28 mouse cellular contexts compared by ENCODE assay signal in the genomic region with DNA sequence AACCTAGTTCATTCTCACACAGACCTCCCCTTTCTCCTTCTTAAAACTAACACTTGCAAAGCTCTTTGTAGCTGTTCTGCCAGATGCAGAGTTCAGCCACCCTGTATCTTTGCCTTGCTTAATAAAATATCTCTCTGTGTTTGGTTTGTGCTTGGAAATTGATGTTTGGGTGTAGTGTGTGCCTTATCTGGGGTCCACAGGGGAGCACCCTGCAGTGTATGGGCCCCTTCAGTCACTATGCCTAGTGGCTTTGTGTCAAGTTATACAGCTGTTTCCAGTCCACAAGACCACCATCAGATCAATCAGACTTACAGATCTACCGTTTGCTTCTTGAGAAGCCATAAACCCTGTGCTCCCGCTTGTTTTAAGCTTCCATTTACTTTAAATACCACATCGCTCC. TPM values are rescaled to one million over a fixed set of nuclear protein-coding genes. Genes with fewer than 3 reads are reported as not detected.
DNase-seq lines count a peak whose midpoint lies in the region; ATAC-seq and TF ChIP-seq lines count a peak whose summit lies in the region.
"Had no signal": no experiment of that assay in that cellular context is flagged by ENCODE, and none has a peak within 500 bp of the region (broad histone marks: within the 10 kb centered on the region; RNA-seq: fewer than 3 reads in every experiment).

No protein-coding gene starts in this region.

- no peak for TF ChIP-seq CTCF in stomach, postnatal 0 days (IDR thresholded peaks at IDR 0.05; ENCODE audit: low read depth)

- 74% methylated on average over 3 of the region's 3 CpGs for WGBS in lung, embryonic 16.5 days
- WGBS in liver, embryonic 11.5 days: 64% methylated on average over 3 of the region's 3 CpGs
- 41% methylated on average over 3 of the region's 3 CpGs for WGBS in liver, embryonic 15.5 days (ENCODE audit: insufficient replicate concordance)
- WGBS in stomach, postnatal 0 days: 66% methylated on average over 3 of the region's 3 CpGs
- WGBS in forebrain, embryonic 13.5 days: 95% methylated on average over 3 of the region's 3 CpGs

- no peak for ATAC-seq in lung, embryonic 16.5 days (ENCODE audit: low read depth)
- ATAC-seq in liver, embryonic 11.5 days (replicated peaks; ENCODE audit: low FRiP score): peak; percentile 94
- peak; percentile 82 for ATAC-seq in liver, embryonic 15.5 days (ENCODE audit: insufficient read depth)
- no peak for ATAC-seq in stomach, postnatal 0 days (ENCODE audit: low FRiP score, low TSS enrichment)
- ATAC-seq in forebrain, embryonic 13.5 days: no peak
- ATAC-seq: inflammation-experienced regulatory T-cells, adult 6 months had no signal

- no peaks in the 10 kb centered on the region for H3K9me3 ChIP-seq in lung, embryonic 16.5 days (ENCODE audit: control insufficient read depth, low read length)
- no peaks in the 10 kb centered on the region for H3K9me3 ChIP-seq in liver, embryonic 11.5 days (ENCODE audit: control insufficient read depth, low read length)
- no peaks in the 10 kb centered on the region for H3K9me3 ChIP-seq in liver, embryonic 15.5 days (replicated peaks)
- H3K9me3 ChIP-seq in stomach, postnatal 0 days (ENCODE audit: control insufficient read depth, low read length): no peaks in the 10 kb centered on the region
- H3K9me3 ChIP-seq in forebrain, embryonic 13.5 days (replicated peaks): no peaks in the 10 kb centered on the region; the same call in 1 of the 2 replicates
- H3K9me3 ChIP-seq: embryonic facial prominence, embryonic 13.5 days; forebrain, embryonic 12.5 days; heart, embryonic 12.5 days; hindbrain, embryonic 15.5 days; midbrain, embryonic 12.5 days; neural tube, embryonic 12.5 days had no signal

- no peak overlapping the region for H3K4me3 ChIP-seq in lung, embryonic 16.5 days (ENCODE audit: low read length)
- no peak overlapping the region for H3K4me3 ChIP-seq in liver, embryonic 11.5 days (ENCODE audit: low read depth, low read length)
- H3K4me3 ChIP-seq in liver, embryonic 15.5 days (replicated peaks): no peak overlapping the region
- H3K4me3 ChIP-seq in stomach, postnatal 0 days (ENCODE audit: low read depth, low read length): no peak overlapping the region
- no peak overlapping the region for H3K4me3 ChIP-seq in forebrain, embryonic 13.5 days
- H3K4me3 ChIP-seq: embryonic facial prominence, embryonic 13.5 days; erythroblast, embryonic 14.5 days; forebrain, embryonic 12.5 days; heart, embryonic 12.5 days; hindbrain, embryonic 15.5 days; layer of hippocampus, adult 2 months; left cerebral cortex, adult 2 months; limb, embryonic 12.5 days; midbrain, embryonic 12.5 days; myocyte; neural tube, embryonic 12.5 days had no signal

- no peak overlapping the region for H3K4me2 ChIP-seq in lung, embryonic 16.5 days (ENCODE audit: low read depth, low read length)
- H3K4me2 ChIP-seq in liver, embryonic 11.5 days: peak overlapping the region; percentile 33; the same call in 1 of the 2 replicates
- H3K4me2 ChIP-seq in liver, embryonic 15.5 days: peak overlapping the region; percentile 42
- H3K4me2 ChIP-seq in stomach, postnatal 0 days (replicated peaks; ENCODE audit: low read depth): no peak overlapping the region
- H3K4me2 ChIP-seq in forebrain, embryonic 13.5 days: no peak overlapping the region
- H3K4me2 ChIP-seq: embryonic facial prominence, embryonic 13.5 days; forebrain, embryonic 12.5 days; heart, embryonic 12.5 days; hindbrain, embryonic 15.5 days; limb, embryonic 12.5 days; midbrain, embryonic 12.5 days; neural tube, embryonic 12.5 days had no signal

- H3K36me3 ChIP-seq in lung, embryonic 16.5 days (ENCODE audit: control insufficient read depth, insufficient read depth, low read length): no peaks in the 10 kb centered on the region
- no peaks in the 10 kb centered on the region for H3K36me3 ChIP-seq in liver, embryonic 11.5 days (ENCODE audit: control insufficient read depth, insufficient read depth, low read length)
- H3K36me3 ChIP-seq in liver, embryonic 15.5 days (replicated peaks): no peaks in the 10 kb centered on the region
- no peaks in the 10 kb centered on the region for H3K36me3 ChIP-seq in stomach, postnatal 0 days (ENCODE audit: control insufficient read depth, insufficient read depth, low read length)
- H3K36me3 ChIP-seq in forebrain, embryonic 13.5 days (ENCODE audit: poor library complexity, severe bottlenecking): no peaks in the 10 kb centered on the region
- H3K36me3 ChIP-seq: embryonic facial prominence, embryonic 13.5 days; forebrain, embryonic 12.5 days; heart, embryonic 12.5 days; hindbrain, embryonic 15.5 days; limb, embryonic 12.5 days; midbrain, embryonic 12.5 days; neural tube, embryonic 12.5 days had no signal

- no peak overlapping the region for H3K9ac ChIP-seq in lung, embryonic 16.5 days (ENCODE audit: low read length)
- H3K9ac ChIP-seq in liver, embryonic 11.5 days (ENCODE audit: low read depth, low read length): no peak overlapping the region
- no peak overlapping the region for H3K9ac ChIP-seq in liver, embryonic 15.5 days
- no peak overlapping the region for H3K9ac ChIP-seq in stomach, postnatal 0 days (ENCODE audit: low read length)
- no peak overlapping the region for H3K9ac ChIP-seq in forebrain, embryonic 13.5 days
- H3K9ac ChIP-seq: embryonic facial prominence, embryonic 13.5 days; forebrain, embryonic 12.5 days; heart, embryonic 12.5 days; hindbrain, embryonic 15.5 days; limb, embryonic 12.5 days; midbrain, embryonic 12.5 days; neural tube, embryonic 12.5 days had no signal

- peaks cover 4% of the 10 kb centered on the region for H3K4me1 ChIP-seq in lung, embryonic 16.5 days (replicated peaks; ENCODE audit: control insufficient read depth, insufficient read depth, low read length)
- peaks cover 14% of the 10 kb centered on the region for H3K4me1 ChIP-seq in liver, embryonic 11.5 days (replicated peaks; ENCODE audit: control insufficient read depth, insufficient read depth, low read length)
- H3K4me1 ChIP-seq in liver, embryonic 15.5 days (replicated peaks): peaks cover 30% of the 10 kb centered on the region
- H3K4me1 ChIP-seq in stomach, postnatal 0 days (replicated peaks; ENCODE audit: control insufficient read depth, insufficient read depth): no peaks in the 10 kb centered on the region
- 0 out of 2 replicates have a peak, but pooled peaks cover 6% of the 10 kb centered on the region for H3K4me1 ChIP-seq in forebrain, embryonic 13.5 days

- DNase-seq in lung, postnatal 36 days: no peak
- DNase-seq in liver, embryonic 11.5 days (ENCODE audit: low spot score): no peak
- DNase-seq in stomach, postnatal 0 days (ENCODE audit: low spot score): no peak
- DNase-seq in testis, postnatal 10 days (ENCODE audit: low spot score): no peak
- DNase-seq: adrenal gland, postnatal 25 days; B cell, adult 2 months; cerebellum, adult 18-20 months; cerebellum, postnatal 10 days; gastrocnemius, postnatal 14 days; heart, adult 18-20 months; right cerebral cortex, adult 18-20 months; spleen, adult 18-20 months; thymus, postnatal 4 days had no signal

- H3K27me3 ChIP-seq in lung, embryonic 16.5 days (ENCODE audit: control insufficient read depth, insufficient read depth, low read depth, low read length): no peaks in the 10 kb centered on the region
- no peaks in the 10 kb centered on the region for H3K27me3 ChIP-seq in liver, embryonic 11.5 days (replicated peaks; ENCODE audit: control insufficient read depth, insufficient read depth, low read length)
- no peaks in the 10 kb centered on the region for H3K27me3 ChIP-seq in liver, embryonic 15.5 days
- no peaks in the 10 kb centered on the region for H3K27me3 ChIP-seq in stomach, postnatal 0 days (ENCODE audit: control insufficient read depth, insufficient read depth, low read length)
- H3K27me3 ChIP-seq in forebrain, embryonic 13.5 days: no peaks in the 10 kb centered on the region
- H3K27me3 ChIP-seq: embryonic facial prominence, embryonic 13.5 days; forebrain, embryonic 12.5 days; heart, embryonic 12.5 days; hindbrain, embryonic 15.5 days; limb, embryonic 12.5 days; midbrain, embryonic 12.5 days; neural tube, embryonic 12.5 days had no signal

- peak overlapping the region; percentile 87 for H3K27ac ChIP-seq in lung, embryonic 16.5 days (ENCODE audit: low read length)
- peak overlapping the region; percentile 20 for H3K27ac ChIP-seq in liver, embryonic 11.5 days (ENCODE audit: low read depth, low read length)
- peak overlapping the region; percentile 51 for H3K27ac ChIP-seq in liver, embryonic 15.5 days (replicated peaks)
- H3K27ac ChIP-seq in stomach, postnatal 0 days (replicated peaks): peak overlapping the region; percentile 31; the same call in 1 of the 2 replicates
- no peak overlapping the region for H3K27ac ChIP-seq in forebrain, embryonic 13.5 days
- H3K27ac ChIP-seq: embryonic facial prominence, embryonic 13.5 days; forebrain, embryonic 12.5 days; hindbrain, embryonic 15.5 days; layer of hippocampus, adult 2 months; left cerebral cortex, adult 2 months; limb, embryonic 12.5 days; midbrain, embryonic 12.5 days; neural tube, embryonic 12.5 days had no signal

- TF ChIP-seq EP300 in stomach, postnatal 0 days (optimal IDR thresholded peaks at IDR 0.05): no peak

RNA-seq across cellular contexts. Expression of gene 4930550C14Rik, which starts 7.3 kb away (rescaled TPM):
- polyA plus RNA-seq in lung, embryonic 16.5 days (2015; fragmentation: Nextera tagmentation; extraction: Ambion mirVana): 1.9 and 2.6 TPM in 2 replicates
- polyA plus RNA-seq in liver, embryonic 11.5 days (2014; fragmentation: Nextera tagmentation; extraction: Ambion mirVana): 0.85 and 1.0 TPM in 2 replicates
- 0.66 and 0.88 TPM in 2 replicates for polyA plus RNA-seq in liver, embryonic 15.5 days (2015; fragmentation: Nextera tagmentation; extraction: Ambion mirVana)
- polyA plus RNA-seq in stomach, postnatal 0 days (2015; fragmentation: Nextera tagmentation; extraction: Ambion mirVana): 0.58 and 0.59 TPM in 2 replicates
- polyA plus RNA-seq in forebrain, embryonic 13.5 days (2015; fragmentation: Nextera tagmentation; extraction: Ambion mirVana): 0.13 TPM in 2 replicates

RNA-seq across cellular contexts. Expression of gene Kdelc2, which starts 25.6 kb away (rescaled TPM):
- 51.6 and 53.7 TPM in 2 replicates for polyA plus RNA-seq in lung, embryonic 16.5 days (2015; fragmentation: Nextera tagmentation; extraction: Ambion mirVana)
- polyA plus RNA-seq in liver, embryonic 11.5 days (2014; fragmentation: Nextera tagmentation; extraction: Ambion mirVana): 11.2 and 12.0 TPM in 2 replicates
- 4.1 and 5.1 TPM in 2 replicates for polyA plus RNA-seq in liver, embryonic 15.5 days (2015; fragmentation: Nextera tagmentation; extraction: Ambion mirVana)
- polyA plus RNA-seq in stomach, postnatal 0 days (2015; fragmentation: Nextera tagmentation; extraction: Ambion mirVana): 17.1 and 18.0 TPM in 2 replicates
- polyA plus RNA-seq in forebrain, embryonic 13.5 days (2015; fragmentation: Nextera tagmentation; extraction: Ambion mirVana): 4.3 and 4.9 TPM in 2 replicates
- polyA plus RNA-seq: erythroblast, embryonic 14.5 days had no signal

Comparison
In these comparisons a context has a peak if more than half of its experiments do, and no peak if none do; other contexts are left out.
1. ATAC-seq: peak in liver, embryonic 11.5 days (single experiment) and liver, embryonic 15.5 days (single experiment); none in lung, embryonic 16.5 days (single experiment), stomach, postnatal 0 days (single experiment) and forebrain, embryonic 13.5 days (single experiment).
2. H3K4me2 ChIP-seq: peak in liver, embryonic 11.5 days (single experiment) and liver, embryonic 15.5 days (single experiment); none in lung, embryonic 16.5 days (single experiment), stomach, postnatal 0 days (single experiment) and forebrain, embryonic 13.5 days (single experiment).